Mouse (Mus musculus): ENCODE results near the gene Fchsd2.

- TF ChIP-seq POLR2A (IDR thresholded peaks at IDR 0.05; ENCODE audit: insufficient read depth, low read length) (no peak), CTCF (IDR thresholded peaks at IDR 0.05; ENCODE audit: low read depth, low read length) (no peak)
These were observed 179.9 kb downstream of the Fchsd2 start for GRCm38 (mm10) chr7:101272466-101273160.
